Mouse (Mus musculus) MEL (cell line): ENCODE measurements around the gene B230219D22Rik. TPM values are rescaled to one million over a fixed set of nuclear protein-coding genes. Genes with fewer than 3 reads are reported as not detected.
A peak's percentile ranks its signal among the peaks of the same experiment; 100 is the strongest.

ENCODE experiments used
- DNase-seq: peaks from one replicate; pipeline ENCODE4 v3.0.0; 2011; ENCODE audit warnings: low read depth, low spot score
- H3K27ac ChIP-seq: 2 replicates; pipeline ENCODE4 v1.5.1; 2012; ENCODE audit warnings: low read depth, mild to moderate bottlenecking, control low read depth, low read length, moderate library complexity; ENCODE audit not compliant: control insufficient read depth
- H3K27me3 ChIP-seq, 2 experiments: fragments of 150-350 bp in 1 of 2; sonication (generic) in 1 of 2; 2 replicates each; pipeline ENCODE4 v1.6.1; 2012; ENCODE audit warnings: low read length in 2 of 2, mild to moderate bottlenecking in 2 of 2, improper control_type of control experiment in 1 of 2, moderate library complexity in 1 of 2; ENCODE audit not compliant: insufficient read depth in 2 of 2, control insufficient read depth in 1 of 2
- H3K36me3 ChIP-seq, 2 experiments: 2 replicates each; pipeline ENCODE4 v1.6.1; 2012 to 2014; ENCODE audit warnings: low read length in 2 of 2, improper control_type of control experiment in 1 of 2, inconsistent platforms in 1 of 2, mild to moderate bottlenecking in 1 of 2; ENCODE audit not compliant: insufficient read depth in 2 of 2, control insufficient read depth in 1 of 2
- H3K4me1 ChIP-seq, 2 experiments: fragments of 150-350 bp in 1 of 2; sonication (generic) in 1 of 2; 2 replicates each; pipeline ENCODE4 v1.6.1; 2012; ENCODE audit warnings: low read length in 2 of 2, improper control_type of control experiment in 1 of 2, mild to moderate bottlenecking in 1 of 2; ENCODE audit not compliant: insufficient read depth in 2 of 2, control insufficient read depth in 1 of 2
- H3K4me3 ChIP-seq, 2 experiments: fragments of 150-350 bp in 1 of 2; sonication (generic) in 1 of 2; 2 replicates each; pipeline ENCODE4 v1.5.1; 2012; ENCODE audit warnings: low read depth in 2 of 2, low read length in 2 of 2, mild to moderate bottlenecking in 2 of 2, moderate library complexity in 2 of 2, control low read depth in 1 of 2, improper control_type of control experiment in 1 of 2; ENCODE audit not compliant: control insufficient read depth in 1 of 2, insufficient read depth in 1 of 2
- H3K79me2 ChIP-seq: 2 replicates; pipeline ENCODE4 v1.6.1; 2012; ENCODE audit warnings: mild to moderate bottlenecking, low read length, moderate library complexity; ENCODE audit not compliant: control insufficient read depth, poor library complexity, insufficient read depth
- H3K9ac ChIP-seq: 2 replicates; pipeline ENCODE4 v1.6.1; 2012; ENCODE audit warnings: low read depth, mild to moderate bottlenecking, control low read depth, low read length, moderate library complexity; ENCODE audit not compliant: control insufficient read depth, poor library complexity, severe bottlenecking
- H3K9me3 ChIP-seq: fragments of 150-350 bp; sonication (generic); replicated peaks from 2 replicates; pipeline ENCODE4 v1.6.1; 2012; ENCODE audit warnings: mild to moderate bottlenecking, low read length, improper control_type of control experiment, moderate library complexity; ENCODE audit not compliant: insufficient read depth
- CHD2 ChIP-seq: IDR thresholded peaks from 2 replicates; pipeline ENCODE4 v1.6.1; 2011; ENCODE audit warnings: low read length, improper control_type of control experiment
- CTCF ChIP-seq, 3 experiments: IDR thresholded peaks in 2 of 3; conservative IDR thresholded peaks in 1 of 3; 2 replicates each; pipeline ENCODE4 v1.5.1; 2011 to 2012; ENCODE audit warnings: low read length in 3 of 3, low read depth in 2 of 3, mild to moderate bottlenecking in 2 of 3, improper control_type of control experiment in 1 of 3, inconsistent platforms in 1 of 3, mixed read lengths in 1 of 3, moderate library complexity in 1 of 3; ENCODE audit not compliant: control insufficient read depth in 1 of 3, insufficient read depth in 1 of 3, poor library complexity in 1 of 3, severe bottlenecking in 1 of 3
- E2F4 ChIP-seq: IDR thresholded peaks from 2 replicates; pipeline ENCODE4 v1.6.1; 2011; ENCODE audit warnings: low read depth, low read length, improper control_type of control experiment, borderline replicate concordance
- ELF1 ChIP-seq: IDR thresholded peaks from 2 replicates; pipeline ENCODE4 v1.6.1; 2014; ENCODE audit warnings: low read depth, mild to moderate bottlenecking, inconsistent platforms, low read length, improper control_type of control experiment, moderate library complexity
- EP300 ChIP-seq, 2 experiments: IDR thresholded peaks; 2 replicates each; pipeline ENCODE4 v1.6.1; 2011; ENCODE audit warnings: improper control_type of control experiment in 2 of 2, low read length in 2 of 2, low read depth in 1 of 2, mild to moderate bottlenecking in 1 of 2
- ETS1 ChIP-seq: IDR thresholded peaks from 2 replicates; pipeline ENCODE4 v1.6.1; 2012; ENCODE audit warnings: low read depth, mild to moderate bottlenecking, inconsistent platforms, low read length, improper control_type of control experiment, moderate library complexity
- GATA1 ChIP-seq: IDR thresholded peaks from 2 replicates; pipeline ENCODE4 v1.6.1; 2011; ENCODE audit warnings: low read depth, low read length, improper control_type of control experiment
- HCFC1 ChIP-seq: IDR thresholded peaks from 2 replicates; pipeline ENCODE4 v1.6.1; 2012; ENCODE audit warnings: low read depth, mild to moderate bottlenecking, inconsistent platforms, low read length, improper control_type of control experiment, moderate library complexity
- JUND ChIP-seq: IDR thresholded peaks from 2 replicates; pipeline ENCODE4 v1.6.1; 2011; ENCODE audit warnings: low read depth, mild to moderate bottlenecking, improper control_type of control experiment, low read length
- MAFK ChIP-seq: IDR thresholded peaks from 2 replicates; pipeline ENCODE4 v1.6.1; 2011; ENCODE audit warnings: low read depth, mild to moderate bottlenecking, low read length, improper control_type of control experiment, borderline replicate concordance
- MAZ ChIP-seq: IDR thresholded peaks from 2 replicates; pipeline ENCODE4 v1.6.1; 2012; ENCODE audit warnings: low read depth, mild to moderate bottlenecking, inconsistent platforms, low read length, improper control_type of control experiment
- MEF2A ChIP-seq: IDR thresholded peaks from 2 replicates; pipeline ENCODE4 v1.6.1; 2014; ENCODE audit warnings: low read depth, mild to moderate bottlenecking, inconsistent platforms, low read length, improper control_type of control experiment; ENCODE audit not compliant: poor library complexity, insufficient replicate concordance, severe bottlenecking; ENCODE audit errors: extremely low read depth
- MXI1 ChIP-seq: IDR thresholded peaks from 2 replicates; pipeline ENCODE4 v1.6.1; 2011; ENCODE audit warnings: mild to moderate bottlenecking, low read depth, low read length, improper control_type of control experiment
- MYC ChIP-seq: IDR thresholded peaks from 2 replicates; pipeline ENCODE4 v1.6.1; 2011; ENCODE audit warnings: low read depth, mild to moderate bottlenecking, low read length, improper control_type of control experiment, moderate library complexity
- NELFE ChIP-seq: IDR thresholded peaks from 2 replicates; pipeline ENCODE4 v1.6.1; 2011; ENCODE audit warnings: low read depth, low read length, improper control_type of control experiment
- POLR2A ChIP-seq, 2 experiments: IDR thresholded peaks; 2 replicates each; pipeline ENCODE4 v1.6.1; 2011 to 2012; ENCODE audit warnings: low read length in 2 of 2, mild to moderate bottlenecking in 2 of 2, control low read depth in 1 of 2, improper control_type of control experiment in 1 of 2, low read depth in 1 of 2, moderate library complexity in 1 of 2; ENCODE audit not compliant: control insufficient read depth in 1 of 2, insufficient read depth in 1 of 2, poor library complexity in 1 of 2
- POLR2AphosphoS5 ChIP-seq: IDR thresholded peaks from 2 replicates; pipeline ENCODE4 v1.6.1; 2012; ENCODE audit warnings: low read depth, borderline replicate concordance, mild to moderate bottlenecking, inconsistent platforms, low read length, moderate library complexity, mixed read lengths
- RAD21 ChIP-seq: IDR thresholded peaks from 2 replicates; pipeline ENCODE4 v1.6.1; 2011; ENCODE audit warnings: mild to moderate bottlenecking, low read depth, low read length, improper control_type of control experiment
- RCOR1 ChIP-seq: IDR thresholded peaks from 2 replicates; pipeline ENCODE4 v1.6.1; 2012; ENCODE audit warnings: low read depth, mild to moderate bottlenecking, inconsistent platforms, low read length, improper control_type of control experiment
- SIN3A ChIP-seq: IDR thresholded peaks from 2 replicates; pipeline ENCODE4 v1.6.1; 2012; ENCODE audit warnings: low read length, improper control_type of control experiment, inconsistent platforms
- SMC3 ChIP-seq: IDR thresholded peaks from 2 replicates; pipeline ENCODE4 v1.6.1; 2011; ENCODE audit warnings: low read depth, low read length, improper control_type of control experiment
- TAL1 ChIP-seq: IDR thresholded peaks from 2 replicates; pipeline ENCODE4 v1.6.1; 2012; ENCODE audit warnings: mild to moderate bottlenecking, inconsistent platforms, low read length, moderate library complexity, mixed read lengths
- TBP ChIP-seq: IDR thresholded peaks from 2 replicates; pipeline ENCODE4 v1.8.0; 2011; ENCODE audit warnings: low read depth, low read length, improper control_type of control experiment
- TCF12 ChIP-seq: IDR thresholded peaks from 2 replicates; pipeline ENCODE4 v1.6.1; 2014; ENCODE audit warnings: low read depth, mild to moderate bottlenecking, inconsistent platforms, low read length, improper control_type of control experiment, moderate library complexity
- UBTF ChIP-seq: IDR thresholded peaks from 2 replicates; pipeline ENCODE4 v1.6.1; 2012; ENCODE audit warnings: low read depth, mild to moderate bottlenecking, inconsistent platforms, low read length, improper control_type of control experiment, moderate library complexity, borderline replicate concordance; ENCODE audit not compliant: insufficient read depth
- ZNF384 ChIP-seq: IDR thresholded peaks from 2 replicates; pipeline ENCODE4 v1.6.1; 2012; ENCODE audit warnings: low read depth, mild to moderate bottlenecking, inconsistent platforms, low read length, improper control_type of control experiment
- polyA plus RNA-seq, 2 experiments: library from polyadenylated mRNA; stranded (reverse) in 1 of 2; unstranded in 1 of 2; fragments of >175 nt in 1 of 2; fragments of >200 nt in 1 of 2; gene quantifications; 2 replicates each; pipeline versions ENCODE4 v1.2.1 to v1.2.4; 2012; ENCODE audit warnings: low replicate concordance in 2 of 2, low read depth in 1 of 2; ENCODE audit not compliant: insufficient read length in 2 of 2, insufficient read depth in 1 of 2, missing spikeins in 1 of 2
- total RNA-seq: library from RNA; depleted of rRNA; stranded (reverse); fragments of 300-350 nt; gene quantifications from 2 replicates; pipeline ENCODE4 v1.2.3, GENCODE M21; 2012

Gene B230219D22Rik
- total and polyA plus RNA-seq, 3 experiments: 20.4 to 145 (median 30.0) TPM

DNA sequence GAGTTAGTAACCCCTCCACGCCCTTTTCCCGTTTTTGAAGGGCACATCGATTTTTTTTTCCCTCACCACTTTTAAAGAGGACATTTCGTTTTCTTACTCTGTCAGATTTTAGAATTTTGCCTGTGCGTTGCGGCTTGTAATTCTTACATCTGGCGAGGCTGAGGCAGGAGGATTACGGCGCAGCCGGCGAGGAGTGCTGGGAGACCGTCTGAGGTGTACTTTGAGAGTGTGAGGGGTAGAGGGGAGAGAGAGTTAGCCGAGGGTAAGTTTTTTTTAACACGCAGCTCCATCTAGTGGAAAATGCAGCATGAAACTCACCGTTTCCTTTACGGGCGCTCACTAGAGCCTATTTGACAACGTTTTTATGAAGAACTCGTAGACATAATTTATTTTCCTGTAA, 34.9 kb downstream of the B230219D22Rik start (continued):
- TF ChIP-seq GATA1: no peak
- TF ChIP-seq E2F4: no peak
- peak; percentile 23 for TF ChIP-seq NELFE
- TF ChIP-seq POLR2AphosphoS5: no peak
- 0 out of 2 replicates have a peak, but pooled peaks have one; percentile 35 for TF ChIP-seq ETS1
- TF ChIP-seq RAD21: peak; percentile 83
- no peak for TF ChIP-seq UBTF

- no peaks in the 10 kb centered on the region for H3K9me3 ChIP-seq
- peaks cover 0 to 2% of the 10 kb centered on the region in 2 experiments; a peak in 2 of 4 replicates for H3K36me3 ChIP-seq
- TF ChIP-seq RAD21 (no peak), JUND (no peak), CTCF (IDR thresholded peaks at IDR 0.05 in 2 of 3, conservative IDR thresholded peaks at IDR 0.05 in 1 of 3; ENCODE audit: control insufficient read depth in 1 of 3, insufficient read depth in 1 of 3, low read depth in 2 of 3, low read length in 3 of 3, poor library complexity in 1 of 3, severe bottlenecking in 1 of 3) (no peak), POLR2AphosphoS5 (no peak), RCOR1 (no peak), ELF1 (no peak), MEF2A (no peak), MAFK (no peak), SIN3A (no peak), NELFE (no peak), MAZ (no peak), EP300 (IDR thresholded peaks at IDR 0.05; ENCODE audit: low read depth in 1 of 2, low read length in 2 of 2) (no peak)
- H3K4me1 ChIP-seq: peaks cover 0 to 3% of the 10 kb centered on the region in 2 experiments; a peak in 2 of 4 replicates
- H3K4me3 ChIP-seq: no peak overlapping the region
- H3K27me3 ChIP-seq: no peaks in the 10 kb centered on the region
- no peak for DNase-seq
- H3K9ac ChIP-seq: no peak overlapping the region
- H3K27ac ChIP-seq: no peak overlapping the region
- peaks cover 9% of the 10 kb centered on the region; the same call in 1 of the 2 replicates for H3K79me2 ChIP-seq
These were observed 37.8 kb downstream of the B230219D22Rik start for GRCm38 (mm10) chr13:55730716-55731115.

- Histone ChIP-seq H3K4me3 (no peak overlapping the region), H3K27me3 (no peaks in the 10 kb centered on the region), H3K27ac (peak overlapping the region; percentile 34; the same call in 1 of the 2 replicates), H3K9me3 (no peaks in the 10 kb centered on the region), H3K79me2 (peaks cover 7% of the 10 kb centered on the region; the same call in 1 of the 2 replicates), H3K4me1 (peaks cover 0 to 3% of the 10 kb centered on the region in 2 experiments; a peak in 1 of 4 replicates), H3K36me3 (no peaks in the 10 kb centered on the region; a peak in 1 of 4 replicates), H3K9ac (no peak overlapping the region)
- peak; percentile 86 for DNase-seq
- TF ChIP-seq CTCF (IDR thresholded peaks at IDR 0.05 in 2 of 3, conservative IDR thresholded peaks at IDR 0.05 in 1 of 3; ENCODE audit: control insufficient read depth in 1 of 3, insufficient read depth in 1 of 3, low read depth in 2 of 3, low read length in 3 of 3, poor library complexity in 1 of 3, severe bottlenecking in 1 of 3) (peak in 1 of 3 experiments; percentile 38; a peak in 2 of 6 replicates), EP300 (IDR thresholded peaks at IDR 0.05; ENCODE audit: low read depth in 1 of 2, low read length in 2 of 2) (peak; percentile 46 to 58; a peak in 3 of 4 replicates), ZNF384 (peak; percentile 58; the same call in 1 of the 2 replicates), RCOR1 (0 out of 2 replicates have a peak, but pooled peaks have one; percentile 26), POLR2A (IDR thresholded peaks at IDR 0.05; ENCODE audit: control insufficient read depth in 1 of 2, insufficient read depth in 1 of 2, low read depth in 1 of 2, low read length in 2 of 2, poor library complexity in 1 of 2) (0 out of 4 replicates have a peak, but pooled peaks of 1 of the 2 experiments have one; percentile 41), ETS1 (peak; percentile 29; the same call in 1 of the 2 replicates), HCFC1 (no peak), ELF1 (0 out of 2 replicates have a peak, but pooled peaks have one; percentile 39), POLR2AphosphoS5 (no peak), TBP (peak; percentile 70; the same call in 1 of the 2 replicates), SMC3 (peak; percentile 27; the same call in 1 of the 2 replicates), MAZ (no peak), MYC (0 out of 2 replicates have a peak, but pooled peaks have one; percentile 53), E2F4 (no peak), UBTF (no peak), TCF12 (0 out of 2 replicates have a peak, but pooled peaks have one; percentile 55), MXI1 (no peak), TAL1 (peak; percentile 73), CHD2 (no peak)
These were observed 39.2 kb downstream of the B230219D22Rik start for GRCm38 (mm10) chr13:55732121-55732520.
